Mouse (Mus musculus) CH12.LX (cell line): ENCODE data around the gene Chid1. TPM values are rescaled to one million over a fixed set of nuclear protein-coding genes. Genes with fewer than 3 reads are reported as not detected.

Experiments
- DNase-seq: peaks from one replicate; pipeline ENCODE4 v3.0.0-alpha.2; 2013; ENCODE audit errors: extremely low read depth
- H3K27ac ChIP-seq: 2 replicates; pipeline ENCODE4 v1.5.1; 2012; ENCODE audit warnings: low read depth, mild to moderate bottlenecking, control low read depth, moderate library complexity; ENCODE audit not compliant: insufficient read depth
- H3K27me3 ChIP-seq: replicated peaks from 2 replicates; pipeline ENCODE3; 2012; ENCODE audit warnings: inconsistent platforms
- H3K36me3 ChIP-seq, 2 experiments: replicated peaks in 1 of 2; 2 replicates each; pipeline versions ENCODE3 to v1.6.1; 2012; ENCODE audit warnings: inconsistent platforms in 1 of 2, low read length in 1 of 2, mild to moderate bottlenecking in 1 of 2, mixed read lengths in 1 of 2, moderate library complexity in 1 of 2; ENCODE audit not compliant: control insufficient read depth in 1 of 2, insufficient read depth in 1 of 2
- H3K4me1 ChIP-seq, 2 experiments: 2 replicates each; pipeline ENCODE4 v1.6.1; 2012; ENCODE audit warnings: inconsistent platforms in 1 of 2, moderate library complexity in 1 of 2; ENCODE audit not compliant: insufficient read depth in 2 of 2, control insufficient read depth in 1 of 2
- H3K4me2 ChIP-seq: 2 replicates; pipeline ENCODE4 v1.6.1; 2012; ENCODE audit warnings: low read depth, mild to moderate bottlenecking, control low read depth; ENCODE audit not compliant: poor library complexity, insufficient read depth, severe bottlenecking
- H3K4me3 ChIP-seq, 3 experiments: fragments of 150-350 bp in 1 of 3; sonication (generic) in 1 of 3; replicated peaks in 1 of 3; 2 replicates each; pipeline versions ENCODE3 to v1.5.1; 2011 to 2012; ENCODE audit warnings: low read depth in 2 of 3, low read length in 2 of 3, mild to moderate bottlenecking in 2 of 3, moderate library complexity in 2 of 3, control low read depth in 1 of 3, improper control_type of control experiment in 1 of 3, inconsistent platforms in 1 of 3, mixed read lengths in 1 of 3; ENCODE audit not compliant: poor library complexity in 1 of 3
- H3K79me2 ChIP-seq: replicated peaks from 2 replicates; pipeline ENCODE4 v1.6.1; 2012; ENCODE audit warnings: mild to moderate bottlenecking, moderate library complexity; ENCODE audit not compliant: control insufficient read depth, poor library complexity, insufficient read depth, severe bottlenecking; ENCODE audit errors: extremely low read depth
- H3K9ac ChIP-seq: 2 replicates; pipeline ENCODE4 v1.6.1; 2012; ENCODE audit warnings: low read depth, mild to moderate bottlenecking, control low read depth, moderate library complexity; ENCODE audit not compliant: insufficient read depth
- H3K9me3 ChIP-seq: replicated peaks from 2 replicates; pipeline ENCODE3; 2012; ENCODE audit warnings: low read length, inconsistent platforms, mixed read lengths
- BHLHE40 ChIP-seq: IDR thresholded peaks from 2 replicates; pipeline ENCODE4 v1.6.1; 2011; ENCODE audit warnings: mild to moderate bottlenecking, low read depth, low read length, improper control_type of control experiment
- CHD1 ChIP-seq: IDR thresholded peaks from 2 replicates; pipeline ENCODE4 v1.6.1; 2012; ENCODE audit warnings: low read depth, low read length, improper control_type of control experiment, inconsistent platforms
- CTCF ChIP-seq, 2 experiments: IDR thresholded peaks in 1 of 2; conservative IDR thresholded peaks in 1 of 2; 2 replicates each; pipeline ENCODE4 v1.5.1; 2011 to 2012; ENCODE audit warnings: low read depth in 2 of 2, low read length in 2 of 2, improper control_type of control experiment in 1 of 2, inconsistent platforms in 1 of 2, mild to moderate bottlenecking in 1 of 2, moderate library complexity in 1 of 2
- ELF1 ChIP-seq: IDR thresholded peaks from 2 replicates; pipeline ENCODE4 v1.6.1; 2014; ENCODE audit warnings: low read depth, mild to moderate bottlenecking, inconsistent platforms, low read length, improper control_type of control experiment
- EP300 ChIP-seq: IDR thresholded peaks from 2 replicates; pipeline ENCODE4 v1.6.1; 2011; ENCODE audit warnings: low read length, improper control_type of control experiment
- IRF4 ChIP-seq: IDR thresholded peaks from 2 replicates; pipeline ENCODE4 v1.6.1; 2014; ENCODE audit warnings: low read depth, mild to moderate bottlenecking, inconsistent platforms, low read length, improper control_type of control experiment
- JUND ChIP-seq: conservative IDR thresholded peaks from 2 replicates; pipeline ENCODE4 v1.6.1; 2011; ENCODE audit warnings: low read depth, low read length, improper control_type of control experiment
- KAT2A ChIP-seq: IDR thresholded peaks from 2 replicates; pipeline ENCODE4 v1.6.1; 2012; ENCODE audit warnings: low read length, improper control_type of control experiment, inconsistent platforms; ENCODE audit not compliant: insufficient replicate concordance
- MAFK ChIP-seq: IDR thresholded peaks from 2 replicates; pipeline ENCODE4 v1.6.1; 2011; ENCODE audit warnings: low read length, improper control_type of control experiment; ENCODE audit not compliant: insufficient replicate concordance
- MAX ChIP-seq: IDR thresholded peaks from 2 replicates; pipeline ENCODE4 v1.6.1; 2011; ENCODE audit warnings: low read length, improper control_type of control experiment
- PAX5 ChIP-seq: IDR thresholded peaks from 2 replicates; pipeline ENCODE4 v1.6.1; 2012; ENCODE audit warnings: low read length, inconsistent platforms, mixed read lengths
- POLR2AphosphoS2 ChIP-seq: IDR thresholded peaks from 2 replicates; pipeline ENCODE4 v1.6.1; 2011; ENCODE audit warnings: low read depth, low read length, improper control_type of control experiment
- SIN3A ChIP-seq: IDR thresholded peaks from 2 replicates; pipeline ENCODE4 v1.6.1; 2012; ENCODE audit warnings: low read length, improper control_type of control experiment, inconsistent platforms
- SMC3 ChIP-seq: IDR thresholded peaks from 2 replicates; pipeline ENCODE4 v1.6.1; 2011; ENCODE audit warnings: low read depth, low read length, improper control_type of control experiment
- TBP ChIP-seq: conservative IDR thresholded peaks from 2 replicates; pipeline ENCODE4 v1.6.1; 2011; ENCODE audit warnings: low read depth, low read length, improper control_type of control experiment
- TCF12 ChIP-seq: IDR thresholded peaks from 2 replicates; pipeline ENCODE4 v1.6.1; 2014; ENCODE audit warnings: low read depth, mild to moderate bottlenecking, inconsistent platforms, low read length, improper control_type of control experiment
- USF1 ChIP-seq: IDR thresholded peaks from 2 replicates; pipeline ENCODE4 v1.6.1; 2014; ENCODE audit warnings: low read depth, mild to moderate bottlenecking, inconsistent platforms, low read length, improper control_type of control experiment
- USF2 ChIP-seq: conservative IDR thresholded peaks from 2 replicates; pipeline ENCODE4 v1.6.1; 2011; ENCODE audit warnings: low read depth, low read length, improper control_type of control experiment
- ZC3H11A ChIP-seq: IDR thresholded peaks from 2 replicates; pipeline ENCODE4 v1.6.1; 2012; ENCODE audit warnings: low read depth, mild to moderate bottlenecking, inconsistent platforms, low read length, improper control_type of control experiment
- ZKSCAN1 ChIP-seq: IDR thresholded peaks from 2 replicates; pipeline ENCODE4 v1.6.1; 2012; ENCODE audit warnings: low read depth, inconsistent platforms, low read length, improper control_type of control experiment, borderline replicate concordance
- ZNF384 ChIP-seq: IDR thresholded peaks from 2 replicates; pipeline ENCODE4 v1.6.1; 2012; ENCODE audit warnings: low read depth, low read length, improper control_type of control experiment, inconsistent platforms
- dilution Hi-C: fragments of 300-500 bp; cut with MboI; formaldehyde crosslinking; loops from 2 replicates; pipeline ENCODE4 v1.14.3; 2020; ENCODE audit warnings: low sequenced_read_pairs; ENCODE audit not compliant: extremely low pct_unique_long_range_greater_than_20kb, extremely low pct_ligation_motif_present
- in situ Hi-C: fragments of 300-500 bp; cut with MboI; formaldehyde crosslinking; loops from 3 replicates; pipeline ENCODE4 v1.14.3; 2019; ENCODE audit warnings: low sequenced_read_pairs, low pct_ligation_motif_present, low pct_unique_long_range_greater_than_20kb, mixed read lengths
- polyA plus RNA-seq: library from polyadenylated mRNA; unstranded; fragments of >175 nt; gene quantifications from 2 replicates; pipeline ENCODE4 v1.2.1, GENCODE M21; 2012; ENCODE audit warnings: low read depth; ENCODE audit not compliant: insufficient read length
- total RNA-seq, 2 experiments: library from RNA; depleted of rRNA; stranded (reverse); fragments of 300-350 nt in 1 of 2; fragments of >200 nt in 1 of 2; gene quantifications; 2 replicates each; pipeline ENCODE4 v1.2.3; 2012 to 2014

Gene Chid1
- total and polyA plus RNA-seq, 3 experiments = 27.0 to 50.5 (median 42.3) TPM

DNA sequence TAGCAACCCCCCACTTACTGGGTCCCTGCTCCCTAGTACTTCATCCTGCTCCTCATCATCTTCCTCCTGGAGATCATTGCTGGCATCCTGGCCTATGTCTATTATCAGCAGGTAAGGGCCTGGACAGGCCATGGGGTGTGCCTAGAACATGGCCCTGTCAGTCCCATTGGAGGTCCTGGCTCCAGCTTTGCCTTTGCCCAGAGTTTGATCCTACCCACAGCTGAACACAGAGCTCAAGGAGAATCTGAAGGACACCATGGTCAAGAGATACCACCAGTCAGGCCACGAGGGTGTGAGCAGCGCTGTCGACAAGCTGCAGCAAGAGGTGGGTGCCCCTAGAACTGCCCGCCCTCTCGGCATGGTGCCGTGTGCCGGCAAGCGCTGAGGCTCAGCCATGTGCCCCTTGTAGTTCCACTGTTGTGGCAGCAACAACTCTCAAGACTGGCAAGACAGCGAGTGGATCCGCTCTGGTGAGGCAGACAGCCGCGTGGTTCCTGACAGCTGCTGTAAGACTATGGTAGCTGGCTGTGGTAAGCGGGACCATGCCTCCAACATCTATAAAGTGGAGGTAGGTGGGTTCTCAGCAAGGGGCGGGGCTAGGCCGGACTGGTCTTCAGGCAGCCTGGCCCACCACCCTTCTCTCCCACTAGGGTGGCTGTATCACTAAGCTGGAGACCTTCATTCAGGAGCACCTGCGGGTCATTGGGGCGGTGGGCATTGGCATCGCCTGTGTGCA is 69.6 kb downstream of the Chid1 start:
- peaks cover 22% of the 10 kb centered on the region for H3K79me2 ChIP-seq
- in situ Hi-C loops = no loop called here
- dilution Hi-C loops = no loop called here
- H3K9ac ChIP-seq = no peak overlapping the region
- no peak overlapping the region for H3K4me2 ChIP-seq
- H3K27me3 ChIP-seq = no peaks in the 10 kb centered on the region
- no peak for DNase-seq
- H3K4me1 ChIP-seq = peaks cover 29 to 51% of the 10 kb centered on the region in 2 experiments
- H3K4me3 ChIP-seq = no peak overlapping the region
- H3K36me3 ChIP-seq = peaks cover 27 to 46% of the 10 kb centered on the region in 2 experiments
- no peaks in the 10 kb centered on the region for H3K9me3 ChIP-seq
- TF ChIP-seq POLR2AphosphoS2 (no peak), USF1 (no peak), CTCF (conservative IDR thresholded peaks at IDR 0.05 in 1 of 2, IDR thresholded peaks at IDR 0.05 in 1 of 2; ENCODE audit: low read depth in 2 of 2, low read length in 2 of 2) (no peak), ZC3H11A (no peak), ZKSCAN1 (no peak), CHD1 (no peak), USF2 (no peak), MAX (no peak), TBP (no peak), TCF12 (no peak), MAFK (no peak), ZNF384 (no peak), JUND (no peak), PAX5 (no peak), ELF1 (no peak), EP300 (no peak), SMC3 (no peak), KAT2A (no peak)
- H3K27ac ChIP-seq = no peak overlapping the region

- H3K27ac ChIP-seq = peak overlapping the region; percentile 48; the same call in 1 of the 2 replicates
- dilution Hi-C loops (no loop called here), in situ Hi-C loops (no loop called here)
- no peak for DNase-seq
- peaks cover 27 to 46% of the 10 kb centered on the region in 2 experiments for H3K36me3 ChIP-seq
- H3K79me2 ChIP-seq = peaks cover 17% of the 10 kb centered on the region
- peak overlapping the region in 1 of 3 experiments; percentile 79 for H3K4me3 ChIP-seq
- peaks cover 29 to 55% of the 10 kb centered on the region in 2 experiments for H3K4me1 ChIP-seq
- peak overlapping the region; percentile 62 for H3K9ac ChIP-seq
- H3K4me2 ChIP-seq = peak overlapping the region; percentile 97; the same call in 1 of the 2 replicates
- TF ChIP-seq SIN3A (no peak), TBP (no peak), IRF4 (no peak), SMC3 (no peak), BHLHE40 (no peak), ELF1 (no peak)
- TF ChIP-seq, all 38 proteins: peak for 0
- Histone ChIP-seq H3K9me3 (no peaks in the 10 kb centered on the region), H3K27me3 (no peaks in the 10 kb centered on the region)
Measured at GRCm38 (mm10) chr7:141469352-141469751, 70.3 kb downstream of the Chid1 start.
